Mouse (Mus musculus): ENCODE measurements at regions not wholly inside any gene's neighbourhood (a gene's known extent, or its start where the extent isn't known, plus 50 kb on each side); places are given as distances from the start of the nearest gene placed in this dataset.

DNA sequence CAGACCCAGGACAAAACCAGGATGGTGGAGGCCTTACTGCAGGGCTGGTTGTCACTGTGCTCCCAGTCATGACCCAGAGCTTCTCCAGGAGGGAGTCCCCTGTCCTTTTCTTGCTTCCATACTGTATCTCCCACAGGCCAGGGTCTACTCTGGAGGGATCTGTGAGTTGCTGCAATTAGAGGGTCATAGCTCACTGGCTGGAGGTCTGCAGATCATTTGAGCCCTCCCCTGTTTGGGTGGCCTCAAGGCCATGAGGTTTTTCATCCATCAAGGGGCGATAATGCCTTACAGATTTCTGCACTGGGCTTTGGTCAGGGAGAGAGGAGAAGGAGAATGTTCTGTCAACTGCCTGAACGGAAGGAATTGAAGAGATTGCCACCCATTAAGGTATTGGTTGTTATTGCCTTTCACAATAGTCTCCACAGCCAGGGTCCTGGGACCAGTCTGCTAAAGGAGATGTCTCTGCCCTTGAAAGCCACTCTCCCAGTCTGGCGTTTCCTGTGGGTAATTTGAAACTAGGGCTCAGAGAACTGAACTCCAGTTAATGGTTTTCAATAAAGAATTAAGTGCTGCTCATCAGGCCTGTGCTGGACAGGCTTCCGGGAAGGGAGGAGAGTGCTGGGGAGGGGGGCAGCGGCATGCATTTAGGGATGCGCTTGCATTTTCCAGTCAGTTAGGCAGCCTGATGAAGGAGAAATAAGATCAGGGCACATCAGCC is 147.4 kb downstream of the Dmrta2 start:
- peak; percentile 37 for DNase-seq (ENCODE audit: low spot score)

DNA sequence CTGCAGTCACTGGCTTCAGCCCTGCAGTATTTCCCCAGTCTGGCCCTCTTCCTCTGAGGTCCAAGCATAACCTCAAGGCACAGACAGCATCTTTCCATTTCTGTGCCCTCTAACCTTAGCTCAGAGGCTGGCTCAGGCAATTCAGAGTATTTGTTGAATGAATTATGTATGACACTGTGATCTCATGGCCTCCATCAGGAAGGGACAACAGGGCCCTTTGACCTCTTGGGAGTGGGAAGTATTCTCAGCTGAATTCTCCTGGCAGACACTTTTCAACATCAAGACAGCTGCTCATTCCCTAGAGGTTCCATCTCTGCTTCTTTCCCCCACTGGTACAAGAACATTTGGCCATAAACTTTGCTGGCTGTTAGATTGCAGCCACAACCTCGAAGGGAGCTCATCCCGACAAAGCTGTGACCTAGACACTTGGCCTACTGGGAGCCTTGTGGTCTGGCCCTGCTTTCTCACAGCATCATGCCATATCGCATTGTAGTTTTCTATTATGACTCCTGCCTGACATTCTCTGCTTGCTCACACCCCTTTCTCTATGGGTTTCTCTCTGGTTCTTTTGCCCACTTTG is 150.2 kb downstream of the Dmrta2 start:
- DNase-seq (ENCODE audit: low spot score), result peak; percentile 38

DNA sequence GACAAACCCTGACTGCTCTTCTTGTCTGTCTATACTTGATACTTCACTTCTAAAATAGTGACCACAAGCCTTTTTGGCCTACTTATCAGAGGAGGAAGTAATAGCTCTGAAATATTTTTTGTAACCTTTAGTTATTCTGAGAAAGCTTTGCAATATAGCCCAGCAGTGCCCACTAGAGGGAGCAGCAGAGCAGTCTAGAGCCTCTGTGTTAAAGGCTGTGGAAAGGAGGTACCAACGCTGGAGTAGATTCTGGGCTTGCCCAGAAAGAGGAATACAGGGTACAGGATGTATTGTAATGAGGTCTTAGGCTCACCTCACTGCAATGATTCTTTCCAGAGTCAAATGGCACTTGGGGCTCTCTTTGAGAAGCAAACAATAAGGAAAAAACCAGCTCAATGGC is 151.1 kb downstream of the Dmrta2 start:
- DNase-seq (ENCODE audit: low spot score), result peak; percentile 87

DNA sequence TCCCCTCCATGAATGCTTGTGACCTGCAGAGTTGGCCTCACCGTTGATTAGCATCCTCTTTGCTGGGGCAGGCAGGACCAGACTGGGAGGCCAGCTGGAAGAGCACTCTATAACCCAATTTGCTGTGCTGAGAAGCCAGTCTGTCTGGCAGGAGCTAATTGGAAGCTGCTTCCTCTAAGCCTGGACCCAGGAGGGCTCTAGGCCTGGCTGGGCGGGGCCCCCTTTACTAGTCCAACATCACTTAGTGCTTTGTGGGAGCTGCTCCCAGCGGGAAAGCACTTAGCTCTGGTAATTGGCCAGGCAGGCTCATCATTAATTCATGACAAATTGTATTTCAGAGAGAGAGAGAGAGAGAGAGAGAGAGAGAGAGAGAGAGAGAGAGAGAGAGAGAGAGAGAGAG is 151.7 kb downstream of the Dmrta2 start:
- peak; percentile 75 for DNase-seq (ENCODE audit: low spot score)

DNA sequence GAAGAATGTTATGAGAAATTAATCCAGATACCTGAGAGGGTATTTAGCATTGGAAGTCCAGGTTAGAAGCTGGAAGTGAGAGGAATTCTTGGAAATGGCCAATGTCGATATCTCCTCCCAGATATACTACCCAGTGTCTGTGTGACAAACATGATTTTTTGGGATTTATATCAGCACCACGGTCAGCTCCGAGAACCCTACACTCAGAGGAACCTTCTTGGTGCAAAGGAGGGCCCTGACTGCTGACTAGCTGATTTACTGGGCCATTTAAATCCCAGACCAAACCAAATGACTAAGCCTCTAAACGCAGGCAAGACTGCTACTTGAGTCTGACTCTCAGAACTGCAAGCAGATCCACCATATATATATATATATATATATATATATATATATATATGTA is 154.2 kb downstream of the Dmrta2 start:
- peak; percentile 63 for DNase-seq (ENCODE audit: low spot score)

DNA sequence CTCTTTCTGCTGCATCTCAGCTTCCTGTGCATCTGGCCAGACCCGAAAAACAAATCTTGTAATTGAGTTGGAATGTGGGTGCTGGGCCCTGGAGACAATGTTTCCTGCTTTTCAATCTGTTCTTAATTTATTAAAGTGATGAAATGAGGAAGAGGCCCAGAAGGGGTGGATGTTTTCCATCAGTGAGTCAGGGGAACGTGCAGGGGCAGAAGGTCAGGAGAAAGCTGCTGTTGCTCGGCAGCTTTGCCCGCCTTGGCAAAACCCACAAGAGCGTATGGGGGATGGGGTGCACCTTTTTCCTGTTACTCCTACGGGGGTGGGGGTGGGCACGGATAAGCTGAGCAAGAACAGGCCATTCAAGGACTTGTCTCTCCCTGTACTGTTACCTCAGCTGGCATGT is 156.2 kb downstream of the Dmrta2 start:
- peak; percentile 30 for DNase-seq (ENCODE audit: low spot score)

DNA sequence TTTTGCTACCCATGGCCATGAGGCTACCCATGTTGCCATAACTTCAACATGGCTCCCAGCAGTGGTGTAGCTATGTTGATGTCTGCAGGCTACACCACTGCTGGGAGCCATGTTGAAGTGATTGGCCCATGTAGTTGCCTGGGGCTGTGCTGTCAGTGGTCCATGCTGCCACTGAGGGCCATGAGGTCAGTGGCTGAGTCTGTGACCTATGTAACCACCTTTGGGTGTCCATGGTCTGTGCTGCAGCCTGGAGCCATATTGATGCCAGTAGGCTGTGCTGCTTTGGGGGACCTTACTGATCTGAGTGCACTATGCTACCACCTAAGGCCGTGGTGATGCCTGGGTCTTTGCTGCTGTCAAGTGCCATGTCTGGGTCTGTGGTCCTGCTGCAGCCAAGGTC is 167.4 kb downstream of the Dmrta2 start:
- no peak for DNase-seq (ENCODE audit: low spot score)

DNA sequence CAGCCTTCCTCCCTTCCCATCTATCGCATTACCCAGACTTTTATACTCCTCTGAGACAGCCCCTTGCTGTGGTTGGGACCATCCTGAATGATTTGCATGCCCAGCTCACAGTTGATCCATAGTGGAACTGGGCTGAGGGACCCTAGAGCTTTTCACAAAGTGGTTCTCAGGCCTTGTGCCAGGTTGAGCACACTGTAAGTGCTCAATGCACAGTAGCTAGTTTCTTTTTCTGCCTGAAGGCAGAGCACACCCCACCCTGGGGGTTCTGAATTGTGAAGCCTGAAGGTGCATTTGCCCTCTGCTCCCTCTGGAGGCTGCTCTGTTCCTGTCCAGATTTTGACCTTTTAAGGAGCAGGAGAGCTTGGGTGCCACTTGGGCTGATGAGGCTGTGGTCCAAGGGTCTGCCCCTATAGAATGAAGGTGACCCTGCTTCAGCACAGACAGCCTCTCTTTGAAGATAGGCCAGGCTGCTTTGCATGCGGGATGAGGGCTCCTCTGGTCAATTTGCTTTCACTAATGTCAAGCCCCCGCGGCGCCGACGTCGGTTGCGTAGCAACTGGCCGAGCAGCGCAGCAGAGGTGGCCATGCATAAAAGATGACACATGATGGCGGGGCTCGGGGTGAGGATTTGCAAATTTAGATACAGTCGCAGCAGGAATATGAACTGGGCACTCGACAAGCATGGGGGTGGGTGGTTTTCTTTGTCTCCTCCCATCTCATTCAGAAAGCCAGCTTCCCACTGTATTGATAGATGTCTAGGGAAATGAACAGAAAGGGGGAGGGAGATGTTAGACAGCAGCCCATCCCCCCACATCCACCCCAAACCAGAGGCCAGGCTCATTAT is 174.5 kb downstream of the Dmrta2 start:
- peak; percentile 79 for DNase-seq (ENCODE audit: low spot score)

Measured in retina, embryonic 14.5 days (tissue).